Mouse (Mus musculus) neural tube, embryonic 11.5 days (tissue): ENCODE results near the gene Egfem1. TPM values are rescaled to one million over a fixed set of nuclear protein-coding genes. Genes with fewer than 3 reads are reported as not detected.

Source experiments
- ATAC-seq: fragments of 200-750 bp; cut with Nextera tagmentation; 2 replicates; pipeline ENCODE4 v1.8.0; 2017; ENCODE audit warnings: moderate number of reproducible peaks, mild to moderate bottlenecking, moderate TSS enrichment, moderate library complexity; ENCODE audit not compliant: insufficient read depth, low FRiP score, low TSS enrichment
- DNase-seq: peaks from one replicate; pipeline ENCODE4 v3.0.0-alpha.2; 2015; ENCODE audit warnings: low spot score
- H3K27ac ChIP-seq: fragments of 300-500 bp; sonication (generic); 2 replicates; pipeline ENCODE4 v1.5.1; 2014; ENCODE audit warnings: low read depth, mild to moderate bottlenecking, low read length
- H3K27me3 ChIP-seq: fragments of 300-500 bp; sonication (generic); 2 replicates; pipeline ENCODE4 v1.6.1; 2014; ENCODE audit warnings: mild to moderate bottlenecking, low read length, mixed read lengths; ENCODE audit not compliant: control insufficient read depth, insufficient read depth
- H3K36me3 ChIP-seq: fragments of 300-500 bp; sonication (generic); 2 replicates; pipeline ENCODE4 v1.6.1; 2014; ENCODE audit warnings: mild to moderate bottlenecking, low read length, moderate library complexity, mixed read lengths; ENCODE audit not compliant: control insufficient read depth, insufficient read depth
- H3K4me1 ChIP-seq: fragments of 300-500 bp; sonication (generic); 2 replicates; pipeline ENCODE4 v1.6.1; 2014; ENCODE audit warnings: low read length, mixed read lengths; ENCODE audit not compliant: control insufficient read depth, insufficient read depth
- H3K4me2 ChIP-seq: fragments of 300-500 bp; sonication (generic); 2 replicates; pipeline ENCODE4 v1.6.1; 2014; ENCODE audit warnings: low read depth, mild to moderate bottlenecking, moderate library complexity
- H3K4me3 ChIP-seq: fragments of 300-500 bp; sonication (generic); 2 replicates; pipeline ENCODE4 v1.5.1; 2014; ENCODE audit warnings: low read depth, low read length
- H3K9ac ChIP-seq: fragments of 300-500 bp; sonication (generic); 2 replicates; pipeline ENCODE4 v1.6.1; 2014; ENCODE audit warnings: mild to moderate bottlenecking, low read length
- H3K9me3 ChIP-seq: fragments of 300-500 bp; sonication (generic); 2 replicates; pipeline ENCODE4 v1.6.1; 2016; ENCODE audit warnings: low read length; ENCODE audit not compliant: control insufficient read depth
- WGBS: fragments of 180-500 bp; shearing (Covaris S2); extraction: QIAGEN DNeasy Blood & Tissue Kit; methylation state at CpG from one replicate; pipeline ENCODE4 v1.1.7; 2014; 5-methylcytosine and 5-hydroxymethylcytosine counted together
- polyA plus RNA-seq: library from polyadenylated mRNA; unstranded; fragments of >200 nt; fragmentation: Nextera tagmentation; extraction: Ambion mirVana; gene quantifications from 2 replicates; pipeline ENCODE4 v1.2.1, GENCODE M21; 2014

The Egfem1 gene
- polyA plus RNA-seq, 1 experiment from 2014 or later, result 4.4 TPM

- no peak overlapping the region for H3K4me2 ChIP-seq
- DNase-seq, result no peak
- ATAC-seq, result no peak
- H3K9me3 ChIP-seq, result no peaks in the 10 kb centered on the region
- no peaks in the 10 kb centered on the region for H3K27me3 ChIP-seq
- 90% methylated on average over 2 of the region's 2 CpGs for WGBS
- no peaks in the 10 kb centered on the region for H3K4me1 ChIP-seq
- H3K4me3 ChIP-seq, result no peak overlapping the region
- H3K36me3 ChIP-seq, result no peaks in the 10 kb centered on the region
- H3K9ac ChIP-seq, result no peak overlapping the region
- no peak overlapping the region for H3K27ac ChIP-seq
These were observed 140.6 kb downstream of the Egfem1 start for GRCm38 (mm10) chr3:29222414-29222813.

GRCm38 (mm10) chr3:29229712-29230111 lies 147.9 kb downstream of the Egfem1 start:
- WGBS, result 69% methylated on average over 2 of the region's 2 CpGs
- H3K36me3 ChIP-seq, result no peaks in the 10 kb centered on the region
- H3K9me3 ChIP-seq, result no peaks in the 10 kb centered on the region
- H3K27me3 ChIP-seq, result no peaks in the 10 kb centered on the region
- no peak overlapping the region for H3K4me3 ChIP-seq
- ATAC-seq, result no peak
- no peak overlapping the region for H3K27ac ChIP-seq
- H3K4me1 ChIP-seq, result no peaks in the 10 kb centered on the region
- H3K4me2 ChIP-seq, result no peak overlapping the region
- no peak for DNase-seq
- H3K9ac ChIP-seq, result no peak overlapping the region

- ATAC-seq (peak; percentile 58; the same call in 1 of the 2 replicates), DNase-seq (peak; percentile 24)
- Histone ChIP-seq H3K9ac (no peak overlapping the region), H3K4me3 (no peak overlapping the region), H3K27ac (no peak overlapping the region), H3K36me3 (no peaks in the 10 kb centered on the region), H3K9me3 (no peaks in the 10 kb centered on the region), H3K27me3 (no peaks in the 10 kb centered on the region), H3K4me1 (no peaks in the 10 kb centered on the region), H3K4me2 (no peak overlapping the region)
- WGBS, result 40% methylated on average over 4 of the region's 4 CpGs
These were observed 153.7 kb downstream of the Egfem1 start for GRCm38 (mm10) chr3:29235477-29235876.

- Histone ChIP-seq H3K4me2 (no peak overlapping the region), H3K9me3 (no peaks in the 10 kb centered on the region), H3K9ac (no peak overlapping the region), H3K27ac (no peak overlapping the region), H3K4me3 (no peak overlapping the region), H3K36me3 (no peaks in the 10 kb centered on the region), H3K4me1 (no peaks in the 10 kb centered on the region), H3K27me3 (no peaks in the 10 kb centered on the region)
- no peak for DNase-seq
- ATAC-seq, result no peak
- WGBS, result 85% methylated on average over 5 of the region's 5 CpGs
These were observed 154.7 kb downstream of the Egfem1 start for GRCm38 (mm10) chr3:29236517-29236916.

GRCm38 (mm10) chr3:29243600-29243999 lies 161.8 kb downstream of the Egfem1 start:
- no peaks in the 10 kb centered on the region for H3K27me3 ChIP-seq
- H3K4me2 ChIP-seq, result no peak overlapping the region
- H3K4me1 ChIP-seq, result no peaks in the 10 kb centered on the region
- no peak overlapping the region for H3K4me3 ChIP-seq
- no peaks in the 10 kb centered on the region for H3K9me3 ChIP-seq
- WGBS, result 56% methylated on average over 3 of the region's 3 CpGs
- H3K36me3 ChIP-seq, result no peaks in the 10 kb centered on the region
- ATAC-seq (no peak), DNase-seq (no peak)
- no peak overlapping the region for H3K27ac ChIP-seq
- no peak overlapping the region for H3K9ac ChIP-seq

GRCm38 (mm10) chr3:29291633-29292032 lies 209.8 kb downstream of the Egfem1 start:
- no peaks in the 10 kb centered on the region for H3K36me3 ChIP-seq
- H3K27me3 ChIP-seq, result no peaks in the 10 kb centered on the region
- peaks cover 10% of the 10 kb centered on the region for H3K4me1 ChIP-seq
- H3K9ac ChIP-seq, result no peak overlapping the region
- no peak overlapping the region for H3K4me3 ChIP-seq
- no peak overlapping the region for H3K4me2 ChIP-seq
- 0 out of 2 replicates have a peak overlapping the region, but pooled peaks have one; percentile 21 for H3K27ac ChIP-seq
- ATAC-seq (peak; percentile 32; the same call in 1 of the 2 replicates), DNase-seq (no peak)
- WGBS, result 61% methylated on average over 4 of the region's 4 CpGs
- H3K9me3 ChIP-seq, result no peaks in the 10 kb centered on the region

GRCm38 (mm10) chr3:29292251-29292650 lies 210.4 kb downstream of the Egfem1 start:
- ATAC-seq (peak; percentile 56; the same call in 1 of the 2 replicates), DNase-seq (peak; percentile 35)
- H3K9me3 ChIP-seq, result no peaks in the 10 kb centered on the region
- H3K9ac ChIP-seq, result no peak overlapping the region
- no peak overlapping the region for H3K4me2 ChIP-seq
- no peaks in the 10 kb centered on the region for H3K36me3 ChIP-seq
- H3K4me1 ChIP-seq, result peaks cover 10% of the 10 kb centered on the region
- H3K27me3 ChIP-seq, result no peaks in the 10 kb centered on the region
- 38% methylated on average over 3 of the region's 3 CpGs for WGBS
- 0 out of 2 replicates have a peak overlapping the region, but pooled peaks have one; percentile 21 for H3K27ac ChIP-seq
- H3K4me3 ChIP-seq, result no peak overlapping the region

GRCm38 (mm10) chr3:29293230-29293629 lies 211.4 kb downstream of the Egfem1 start:
- WGBS, result 43% methylated on average over 4 of the region's 4 CpGs
- Histone ChIP-seq H3K4me1 (peaks cover 10% of the 10 kb centered on the region), H3K4me3 (no peak overlapping the region), H3K36me3 (no peaks in the 10 kb centered on the region), H3K9me3 (no peaks in the 10 kb centered on the region), H3K9ac (no peak overlapping the region), H3K27me3 (no peaks in the 10 kb centered on the region), H3K27ac (peak overlapping the region; percentile 44; the same call in 1 of the 2 replicates), H3K4me2 (no peak overlapping the region)
- DNase-seq (no peak), ATAC-seq (no peak)

GRCm38 (mm10) chr3:29342223-29342791 lies 260.5 kb downstream of the Egfem1 start:
- Histone ChIP-seq H3K9ac (no peak overlapping the region), H3K9me3 (no peaks in the 10 kb centered on the region), H3K27ac (no peak overlapping the region), H3K4me1 (no peaks in the 10 kb centered on the region), H3K4me3 (no peak overlapping the region), H3K36me3 (no peaks in the 10 kb centered on the region), H3K27me3 (no peaks in the 10 kb centered on the region), H3K4me2 (no peak overlapping the region)
- DNase-seq, result no peak
- WGBS, result 74% methylated on average over 3 of the region's 3 CpGs
- no peak for ATAC-seq
